Mouse (Mus musculus) adrenal gland, postnatal 36 days (tissue): ENCODE measurements at regions not wholly inside any gene's neighbourhood (a gene's known extent, or its start where the extent isn't known, plus 50 kb on each side); places are given as distances from the start of the nearest gene placed in this dataset.

Source experiments
- DNase-seq, 2 experiments: peaks; one replicate each; pipeline ENCODE4 v3.0.0; 2021; ENCODE audit warnings: mixed read lengths in 1 of 2

DNA sequence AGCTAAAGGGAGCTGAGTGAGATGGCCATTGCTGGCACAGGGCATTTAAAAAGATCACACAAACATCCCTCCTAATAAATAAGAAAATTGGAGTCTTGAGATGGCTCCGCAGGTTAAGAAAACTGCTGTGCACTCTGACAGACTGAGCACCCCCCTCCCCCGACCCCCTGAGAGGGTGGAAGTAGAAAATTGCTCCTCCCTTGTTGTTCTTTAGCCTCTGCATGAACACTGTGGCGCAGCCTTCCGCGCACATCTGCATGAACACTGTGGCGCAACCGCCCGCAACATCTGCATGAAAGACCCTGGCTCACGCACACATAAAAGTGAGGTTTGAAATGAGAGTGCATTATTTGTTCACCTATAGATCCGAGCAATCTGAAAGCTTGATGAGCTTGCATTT is 50.2 kb upstream of the Itsn2 start:
- no peak for DNase-seq

DNA sequence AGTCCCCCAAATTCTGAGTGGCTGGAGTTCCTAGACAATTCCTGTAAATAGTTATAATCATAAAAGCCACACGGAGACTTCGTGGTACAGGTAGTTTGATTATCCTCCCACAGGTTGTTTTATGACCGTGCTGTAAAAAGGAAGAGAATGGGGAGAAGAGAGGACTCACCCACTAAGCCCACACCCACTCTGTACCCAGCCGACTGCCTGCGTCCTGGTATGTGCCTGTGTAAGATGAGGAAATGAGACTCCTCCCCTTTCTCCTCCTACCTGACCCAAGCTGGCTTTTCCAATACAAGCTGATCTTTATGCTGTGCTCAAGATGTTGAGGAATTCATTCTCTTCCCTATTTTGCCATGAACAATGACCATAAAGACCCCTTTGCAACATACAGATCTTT is 57.3 kb upstream of the Ncoa1 start:
- no peak for DNase-seq

DNA sequence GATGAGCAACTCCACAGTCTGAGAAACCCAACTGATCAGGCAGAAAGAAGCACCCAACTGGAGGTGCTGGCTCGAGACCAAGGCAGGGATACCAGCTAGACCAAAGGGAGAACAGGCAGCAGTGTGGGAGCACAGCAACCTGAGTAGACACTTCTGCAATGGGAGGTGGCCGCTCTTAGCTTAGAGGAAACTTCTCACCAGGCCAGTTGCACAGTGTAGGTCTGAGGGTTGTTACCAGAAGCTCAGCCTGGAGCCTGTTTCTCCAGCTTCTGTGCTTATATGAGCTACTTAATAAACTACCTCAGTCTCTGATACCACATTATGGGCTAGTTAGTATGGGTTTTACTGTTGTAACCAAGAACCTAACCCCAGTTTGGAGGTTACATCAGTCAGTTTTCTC is 56.7 kb upstream of the Ncoa1 start:
- no peak for DNase-seq

DNA sequence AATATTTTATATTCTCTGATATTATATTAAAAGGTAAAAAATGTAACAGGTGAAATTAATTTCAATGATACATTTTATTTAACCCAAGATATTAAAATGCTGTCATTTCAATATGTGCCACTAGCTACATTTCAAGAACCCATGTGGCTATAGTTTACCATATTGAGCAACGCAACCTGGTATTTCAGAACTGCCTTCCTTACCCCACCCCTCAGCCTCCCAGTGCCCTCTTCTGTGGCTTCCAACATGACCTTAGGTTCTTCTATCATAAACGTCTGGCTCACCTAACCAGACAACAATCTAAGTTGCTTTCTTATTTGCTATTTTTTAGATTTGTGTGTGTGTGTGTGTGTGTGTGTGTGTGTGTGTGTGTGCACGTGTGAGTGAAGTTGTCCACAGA is 55.7 kb upstream of the Ncoa1 start:
- no peak for DNase-seq

DNA sequence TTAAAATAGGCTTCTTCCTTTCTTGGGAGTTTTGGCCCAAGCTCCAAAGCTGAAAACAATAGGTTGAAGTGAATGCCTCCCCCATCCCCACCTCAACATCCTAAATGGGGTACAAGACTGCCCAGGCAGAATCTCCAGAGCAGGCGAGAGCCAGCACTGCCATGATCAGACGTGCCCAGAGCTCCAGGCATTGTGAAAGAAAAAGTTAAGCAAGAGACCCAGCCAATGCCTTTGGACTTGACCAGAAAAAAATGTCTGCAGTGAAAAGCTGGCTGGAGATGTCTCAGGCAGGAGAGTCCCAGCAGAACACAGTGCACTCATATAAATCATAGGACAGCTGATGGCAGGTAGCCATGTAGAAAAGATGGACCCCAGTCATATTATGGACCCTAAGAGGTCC is 50.0 kb upstream of the Ncoa1 start:
- DNase-seq: peak in 1 of 2 experiments; percentile 17
